Mouse (Mus musculus) myocyte (in vitro differentiated cells): ENCODE measurements around the gene Txndc5. TPM values are rescaled to one million over a fixed set of nuclear protein-coding genes. Genes with fewer than 3 reads are reported as not detected.

Experiments
- H3K27me3 ChIP-seq: one replicate; pipeline ENCODE4 v1.6.1; 2011; ENCODE audit not compliant: control insufficient read depth, insufficient read depth, insufficient read length
- H3K36me3 ChIP-seq: one replicate; pipeline ENCODE4 v1.6.1; 2011; ENCODE audit not compliant: control insufficient read depth, insufficient read depth
- H3K4me2 ChIP-seq: one replicate; pipeline ENCODE4 v1.6.1; 2011; ENCODE audit warnings: low read depth, control low read depth
- H3K4me3 ChIP-seq: one replicate; pipeline ENCODE4 v1.5.1; 2011; ENCODE audit warnings: mild to moderate bottlenecking, control low read depth, moderate library complexity
- H3K79me2 ChIP-seq: one replicate; pipeline ENCODE4 v1.6.1; 2011; ENCODE audit not compliant: control insufficient read depth, insufficient read depth
- H3ac ChIP-seq: one replicate; pipeline ENCODE4 v1.6.1; 2011; ENCODE audit not compliant: control insufficient read depth, insufficient read length
- CEBPB ChIP-seq: IDR thresholded peaks from 2 replicates; pipeline ENCODE4 v1.6.1; 2011; ENCODE audit warnings: mild to moderate bottlenecking, moderate library complexity; ENCODE audit not compliant: poor library complexity, insufficient read depth, severe bottlenecking
- E2F4 ChIP-seq: IDR thresholded peaks from one replicate; pipeline ENCODE4 v1.6.1; 2011; ENCODE audit warnings: mild to moderate bottlenecking, control low read depth, moderate library complexity; ENCODE audit not compliant: insufficient read depth
- MAX ChIP-seq: IDR thresholded peaks from one replicate; pipeline ENCODE4 v1.6.1; 2011; ENCODE audit warnings: low read depth, mild to moderate bottlenecking, control low read depth
- MYOD1 ChIP-seq, 3 experiments: IDR thresholded peaks; one replicate each; pipeline ENCODE4 v1.6.1; 2011; ENCODE audit warnings: control low read depth in 2 of 3, low read depth in 2 of 3, mild to moderate bottlenecking in 2 of 3, moderate library complexity in 1 of 3; ENCODE audit not compliant: insufficient read length in 2 of 3, control insufficient read depth in 1 of 3
- MYOG ChIP-seq, 3 experiments: IDR thresholded peaks; one replicate each; pipeline ENCODE4 v1.6.1; 2011; ENCODE audit warnings: control low read depth in 2 of 3, low read depth in 2 of 3, mild to moderate bottlenecking in 2 of 3; ENCODE audit not compliant: insufficient read length in 2 of 3, control insufficient read depth in 1 of 3, insufficient read depth in 1 of 3
- POLR2A ChIP-seq: IDR thresholded peaks from one replicate; pipeline ENCODE4 v1.6.1; 2011; ENCODE audit warnings: low read depth, mild to moderate bottlenecking, control low read depth, moderate library complexity; ENCODE audit not compliant: insufficient read length
- POLR2AphosphoS2 ChIP-seq: IDR thresholded peaks from one replicate; pipeline ENCODE4 v1.6.1; 2011; ENCODE audit warnings: low read depth, control low read depth; ENCODE audit not compliant: insufficient read length
- REST ChIP-seq: IDR thresholded peaks from one replicate; pipeline ENCODE4 v1.6.1; 2011; ENCODE audit warnings: mild to moderate bottlenecking, control low read depth, moderate library complexity; ENCODE audit not compliant: insufficient read depth, insufficient read length
- SRF ChIP-seq: IDR thresholded peaks from one replicate; pipeline ENCODE4 v1.6.1; 2011; ENCODE audit warnings: low read depth; ENCODE audit not compliant: control insufficient read depth, insufficient read length
- TCF12 ChIP-seq: IDR thresholded peaks from one replicate; pipeline ENCODE4 v1.6.1; 2011; ENCODE audit warnings: mild to moderate bottlenecking, control low read depth; ENCODE audit not compliant: poor library complexity, insufficient read depth, severe bottlenecking
- TCF3 ChIP-seq: IDR thresholded peaks from one replicate; pipeline ENCODE4 v1.6.1; 2011; ENCODE audit warnings: low read depth, control low read depth; ENCODE audit not compliant: insufficient read length
- USF1 ChIP-seq: IDR thresholded peaks from one replicate; pipeline ENCODE4 v1.6.1; 2011; ENCODE audit warnings: low read depth, mild to moderate bottlenecking, control low read depth, moderate library complexity
- polyA plus RNA-seq: library from polyadenylated mRNA; unstranded; fragments of >200 nt; fragmentation: generic; extraction: Trizol; gene quantifications from one replicate; pipeline ENCODE4 v1.2.1, GENCODE M21; 2012; ENCODE audit warnings: missing spikeins

The Txndc5 gene
- polyA plus RNA-seq, 1 experiment: 127 TPM

GRCm38 (mm10) chr13:38484701-38485100, 43.9 kb downstream of the Txndc5 start:
- no peak overlapping the region for H3ac ChIP-seq
- no peaks in the 10 kb centered on the region for H3K79me2 ChIP-seq
- H3K27me3 ChIP-seq: peaks cover 22% of the 10 kb centered on the region
- H3K4me3 ChIP-seq: no peak overlapping the region
- H3K36me3 ChIP-seq: no peaks in the 10 kb centered on the region
- no peak overlapping the region for H3K4me2 ChIP-seq
- no peak for TF ChIP-seq MYOG (IDR thresholded peaks at IDR 0.05; ENCODE audit: control insufficient read depth in 1 of 3, insufficient read depth in 1 of 3, insufficient read length in 2 of 3, low read depth in 2 of 3)
- no peak for TF ChIP-seq REST
- TF ChIP-seq SRF: no peak

- H3ac ChIP-seq: no peak overlapping the region
- H3K4me3 ChIP-seq: no peak overlapping the region
- no peak overlapping the region for H3K4me2 ChIP-seq
- H3K27me3 ChIP-seq: peaks cover 17% of the 10 kb centered on the region
- H3K36me3 ChIP-seq: no peaks in the 10 kb centered on the region
- H3K79me2 ChIP-seq: no peaks in the 10 kb centered on the region
- TF ChIP-seq USF1: no peak
- TF ChIP-seq REST: no peak
- TF ChIP-seq TCF12: no peak
- no peak for TF ChIP-seq E2F4
- TF ChIP-seq MAX: no peak
- TF ChIP-seq POLR2A: no peak
- no peak for TF ChIP-seq MYOG (IDR thresholded peaks at IDR 0.05; ENCODE audit: control insufficient read depth in 1 of 3, insufficient read depth in 1 of 3, insufficient read length in 2 of 3, low read depth in 2 of 3)
- TF ChIP-seq POLR2AphosphoS2: no peak
- no peak for TF ChIP-seq MYOD1 (IDR thresholded peaks at IDR 0.05; ENCODE audit: control insufficient read depth in 1 of 3, insufficient read length in 2 of 3, low read depth in 2 of 3)
- no peak for TF ChIP-seq SRF
- TF ChIP-seq CEBPB: no peak
- no peak for TF ChIP-seq TCF3
Measured at GRCm38 (mm10) chr13:38481021-38481420, 47.6 kb downstream of the Txndc5 start.

GRCm38 (mm10) chr13:38476936-38477335, 51.7 kb downstream of the Txndc5 start:
- peaks cover 1% of the 10 kb centered on the region for H3K27me3 ChIP-seq
- H3ac ChIP-seq: no peak overlapping the region
- no peaks in the 10 kb centered on the region for H3K36me3 ChIP-seq
- no peak for TF ChIP-seq MYOG (IDR thresholded peaks at IDR 0.05; ENCODE audit: control insufficient read depth in 1 of 3, insufficient read depth in 1 of 3, insufficient read length in 2 of 3, low read depth in 2 of 3)
- no peak for TF ChIP-seq TCF3
- TF ChIP-seq SRF: no peak
- no peak for TF ChIP-seq MYOD1 (IDR thresholded peaks at IDR 0.05; ENCODE audit: control insufficient read depth in 1 of 3, insufficient read length in 2 of 3, low read depth in 2 of 3)
- TF ChIP-seq MAX: no peak
- TF ChIP-seq E2F4: no peak
- no peak for TF ChIP-seq REST
- no peak for TF ChIP-seq TCF12
- TF ChIP-seq CEBPB: no peak
- no peak overlapping the region for H3K4me2 ChIP-seq
- no peaks in the 10 kb centered on the region for H3K79me2 ChIP-seq
- H3K4me3 ChIP-seq: no peak overlapping the region

DNA sequence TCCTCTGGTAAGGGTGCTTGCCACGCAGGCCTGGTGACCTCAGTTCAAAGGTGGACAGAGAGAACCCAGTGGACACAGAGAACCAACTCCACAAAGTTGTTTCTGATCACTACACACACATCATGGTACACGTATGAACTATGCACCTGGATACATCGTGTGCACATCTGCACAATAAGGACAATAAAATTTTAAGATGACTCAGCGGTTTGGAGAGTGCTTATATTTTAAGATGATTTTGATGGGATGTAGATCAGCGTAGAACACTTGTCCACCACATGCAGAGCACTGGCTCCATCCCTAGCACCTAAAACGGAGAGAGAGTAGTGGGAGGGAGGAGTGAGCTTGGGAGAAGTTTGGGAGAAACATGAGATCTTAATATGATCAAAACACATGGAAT, 55.1 kb downstream of the Txndc5 start:
- Histone ChIP-seq H3K79me2 (no peaks in the 10 kb centered on the region), H3K27me3 (peaks cover 4% of the 10 kb centered on the region), H3K4me2 (no peak overlapping the region), H3ac (no peak overlapping the region), H3K4me3 (no peak overlapping the region), H3K36me3 (no peaks in the 10 kb centered on the region)
- TF ChIP-seq TCF3 (no peak), POLR2AphosphoS2 (no peak), USF1 (no peak), SRF (no peak), MYOD1 (IDR thresholded peaks at IDR 0.05; ENCODE audit: control insufficient read depth in 1 of 3, insufficient read length in 2 of 3, low read depth in 2 of 3) (no peak), MYOG (IDR thresholded peaks at IDR 0.05; ENCODE audit: control insufficient read depth in 1 of 3, insufficient read depth in 1 of 3, insufficient read length in 2 of 3, low read depth in 2 of 3) (no peak), CEBPB (no peak), MAX (no peak), POLR2A (no peak), E2F4 (no peak), REST (no peak), TCF12 (no peak)

DNA sequence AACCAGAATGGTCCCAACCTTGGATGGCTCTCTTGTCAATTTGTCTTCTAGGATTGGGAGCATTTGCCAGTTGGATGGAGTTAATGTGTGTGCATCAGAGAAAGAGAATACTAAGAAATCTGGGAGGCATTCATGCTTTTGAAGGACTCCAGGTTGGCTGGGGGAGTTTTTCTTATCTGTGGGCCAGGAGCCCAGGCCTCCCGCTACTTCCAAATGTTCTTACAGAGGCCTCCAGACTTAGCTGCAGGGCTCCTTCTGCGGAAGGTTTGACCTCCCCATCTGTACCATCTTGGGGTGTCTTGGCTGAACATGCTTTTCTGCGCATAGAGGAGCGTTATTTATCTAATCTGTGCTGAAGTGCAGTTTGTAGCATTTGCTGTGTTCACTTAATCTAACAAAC, 56.0 kb downstream of the Txndc5 start:
- H3K27me3 ChIP-seq: peaks cover 4% of the 10 kb centered on the region
- H3K4me2 ChIP-seq: no peak overlapping the region
- no peak for TF ChIP-seq POLR2AphosphoS2
- no peak for TF ChIP-seq MYOG (IDR thresholded peaks at IDR 0.05; ENCODE audit: control insufficient read depth in 1 of 3, insufficient read depth in 1 of 3, insufficient read length in 2 of 3, low read depth in 2 of 3)
- no peak for TF ChIP-seq CEBPB
- no peak for TF ChIP-seq MAX
- TF ChIP-seq SRF: no peak
- TF ChIP-seq TCF3: no peak
- no peak for TF ChIP-seq TCF12
- no peak for TF ChIP-seq USF1
- TF ChIP-seq REST: no peak
- TF ChIP-seq MYOD1 (IDR thresholded peaks at IDR 0.05; ENCODE audit: control insufficient read depth in 1 of 3, insufficient read length in 2 of 3, low read depth in 2 of 3): no peak
- TF ChIP-seq E2F4: no peak
- no peak for TF ChIP-seq POLR2A
- H3K4me3 ChIP-seq: no peak overlapping the region
- no peak overlapping the region for H3ac ChIP-seq
- H3K36me3 ChIP-seq: no peaks in the 10 kb centered on the region
- H3K79me2 ChIP-seq: no peaks in the 10 kb centered on the region
